Mouse (Mus musculus) cortical plate, adult 2 months (tissue): ENCODE measurements around the gene Ppil1. TPM values are rescaled to one million over a fixed set of nuclear protein-coding genes. Genes with fewer than 3 reads are reported as not detected.
A peak's percentile ranks its signal among the peaks of the same experiment; 100 is the strongest.

ENCODE experiments used
- H3K27ac ChIP-seq: fragments of 200-500 bp; 2 replicates; pipeline ENCODE4 v1.5.1; 2012; ENCODE audit warnings: low read length, control low read depth, inconsistent platforms; ENCODE audit not compliant: insufficient read depth
- H3K4me1 ChIP-seq: fragments of 200-500 bp; 2 replicates; pipeline ENCODE4 v1.6.1; 2011; ENCODE audit warnings: low read length; ENCODE audit not compliant: control insufficient read depth, insufficient read depth
- H3K4me3 ChIP-seq: fragments of 200-500 bp; 2 replicates; pipeline ENCODE4 v1.5.1; 2011; ENCODE audit warnings: mild to moderate bottlenecking, low read length, control low read depth; ENCODE audit not compliant: insufficient read depth
- CTCF ChIP-seq: fragments of 200-500 bp; IDR thresholded peaks from 2 replicates; pipeline ENCODE4 v1.5.1; 2011; ENCODE audit warnings: mild to moderate bottlenecking, control low read depth, low read length; ENCODE audit not compliant: insufficient read depth; ENCODE audit errors: extremely low read depth
- POLR2A ChIP-seq: fragments of 200-500 bp; IDR thresholded peaks from 2 replicates; pipeline ENCODE4 v1.6.1; 2011; ENCODE audit warnings: mild to moderate bottlenecking, low read length, control low read depth; ENCODE audit not compliant: insufficient read depth; ENCODE audit errors: extremely low read depth
- polyA plus RNA-seq: library from polyadenylated mRNA; depleted of rRNA; stranded (reverse); fragments of >200 nt; gene quantifications from 2 replicates; pipeline ENCODE4 v1.2.3, GENCODE M21; 2012

The Ppil1 gene
- polyA plus RNA-seq, 1 experiment = 22.3 TPM

- no peak overlapping the region for H3K4me3 ChIP-seq
- TF ChIP-seq CTCF = 0 out of 2 replicates have a peak, but pooled peaks have one; percentile 7
- no peak for TF ChIP-seq POLR2A
- no peaks in the 10 kb centered on the region for H3K4me1 ChIP-seq
- H3K27ac ChIP-seq = no peak overlapping the region
Observed at GRCm38 (mm10) chr17:29303087-29303486, 39.1 kb upstream of the Ppil1 start.

GRCm38 (mm10) chr17:29302149-29302548 is 38.2 kb upstream of the Ppil1 start:
- Histone ChIP-seq H3K27ac (no peak overlapping the region), H3K4me1 (no peaks in the 10 kb centered on the region), H3K4me3 (no peak overlapping the region)
- TF ChIP-seq POLR2A (no peak), CTCF (no peak)

GRCm38 (mm10) chr17:29301421-29301820 is 37.4 kb upstream of the Ppil1 start:
- Histone ChIP-seq H3K4me3 (no peak overlapping the region), H3K27ac (no peak overlapping the region), H3K4me1 (no peaks in the 10 kb centered on the region)
- TF ChIP-seq POLR2A = no peak
- no peak for TF ChIP-seq CTCF

GRCm38 (mm10) chr17:29300926-29301325 is 36.9 kb upstream of the Ppil1 start:
- Histone ChIP-seq H3K4me3 (no peak overlapping the region), H3K27ac (no peak overlapping the region), H3K4me1 (no peaks in the 10 kb centered on the region)
- TF ChIP-seq CTCF (no peak), POLR2A (no peak)

- H3K27ac ChIP-seq = no peak overlapping the region
- TF ChIP-seq POLR2A (no peak), CTCF (no peak)
- no peaks in the 10 kb centered on the region for H3K4me1 ChIP-seq
- H3K4me3 ChIP-seq = no peak overlapping the region
Observed at GRCm38 (mm10) chr17:29299282-29299681, 35.3 kb upstream of the Ppil1 start.

GRCm38 (mm10) chr17:29297813-29298212 is 33.8 kb upstream of the Ppil1 start:
- H3K4me1 ChIP-seq = no peaks in the 10 kb centered on the region
- no peak overlapping the region for H3K4me3 ChIP-seq
- TF ChIP-seq POLR2A (no peak), CTCF (no peak)
- no peak overlapping the region for H3K27ac ChIP-seq

GRCm38 (mm10) chr17:29297321-29297720 is 33.3 kb upstream of the Ppil1 start:
- TF ChIP-seq CTCF (no peak), POLR2A (no peak)
- Histone ChIP-seq H3K4me1 (no peaks in the 10 kb centered on the region), H3K27ac (no peak overlapping the region), H3K4me3 (no peak overlapping the region)

- no peak for TF ChIP-seq CTCF
- no peak for TF ChIP-seq POLR2A
- no peak overlapping the region for H3K4me3 ChIP-seq
- no peak overlapping the region for H3K27ac ChIP-seq
- no peaks in the 10 kb centered on the region for H3K4me1 ChIP-seq
Observed at GRCm38 (mm10) chr17:29295835-29296234, 31.8 kb upstream of the Ppil1 start.

GRCm38 (mm10) chr17:29293807-29294605 is 30.0 kb upstream of the Ppil1 start:
- H3K4me3 ChIP-seq = no peak overlapping the region
- peak; percentile 25; the same call in 1 of the 2 replicates for TF ChIP-seq CTCF
- TF ChIP-seq POLR2A = no peak
- no peak overlapping the region for H3K27ac ChIP-seq
- H3K4me1 ChIP-seq = no peaks in the 10 kb centered on the region

- H3K27ac ChIP-seq = no peak overlapping the region
- no peak overlapping the region for H3K4me3 ChIP-seq
- TF ChIP-seq CTCF (no peak), POLR2A (no peak)
Observed at GRCm38 (mm10) chr17:29292996-29293395, 29.0 kb upstream of the Ppil1 start.

More at GRCm38 (mm10) chr17:29292996-29293395, 29.0 kb upstream of the Ppil1 start:
- no peaks in the 10 kb centered on the region for H3K4me1 ChIP-seq
